Mouse (Mus musculus) ovary, postnatal 14 days (tissue): ENCODE measurements around the gene Cep135.

Experiments used
- DNase-seq: peaks from one replicate; pipeline ENCODE4 v3.0.0; 2022; ENCODE audit warnings: low spot score

Cep135 gene

GRCm38 (mm10) chr5:76645091-76645868 lies 56.8 kb downstream of the Cep135 start:
- DNase-seq, result no peak

DNA sequence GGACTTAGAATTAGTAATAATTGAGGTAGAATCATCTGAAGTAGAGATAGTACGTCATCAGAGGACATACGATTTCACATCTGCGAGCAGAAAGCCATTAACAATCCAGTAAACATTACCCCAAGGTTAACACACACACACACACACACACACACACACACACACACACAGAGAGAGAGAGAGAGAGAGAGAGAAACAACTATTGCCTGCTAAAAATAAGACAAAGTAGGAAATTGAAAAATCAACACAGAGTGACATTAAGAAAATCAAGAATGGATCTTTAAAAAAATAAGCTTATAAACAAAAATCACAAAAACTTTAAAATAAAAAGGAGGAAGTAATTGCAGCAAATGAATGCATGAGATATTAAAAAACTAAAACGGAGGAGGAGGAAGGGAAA lies 61.4 kb downstream of the Cep135 start:
- DNase-seq, result no peak

DNA sequence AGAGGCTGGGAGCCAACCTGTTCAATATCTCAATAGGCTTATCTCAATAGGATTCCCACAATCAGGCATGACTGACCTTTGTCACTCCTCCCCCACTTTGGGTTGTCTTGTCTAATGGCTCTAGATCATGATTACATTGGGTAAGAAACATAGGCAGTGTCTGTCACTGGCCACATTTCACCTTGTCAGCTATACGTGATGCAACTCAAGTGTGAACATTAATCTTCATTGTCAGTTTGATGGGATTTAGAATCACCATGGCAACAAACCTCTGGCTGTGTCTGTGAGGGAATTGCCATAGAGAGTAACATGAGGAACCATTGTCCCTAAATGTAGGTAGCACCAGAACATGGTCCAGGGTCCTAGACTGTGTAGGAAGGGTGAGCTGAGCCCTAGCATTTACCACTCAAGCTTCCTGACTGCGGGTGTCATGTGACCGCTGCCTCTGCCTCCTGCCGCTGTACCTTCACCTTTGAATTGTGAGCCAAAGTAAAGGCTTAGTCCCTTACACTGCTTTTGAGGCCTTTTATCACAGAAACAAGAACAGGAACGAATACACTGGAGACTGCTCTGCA lies 62.7 kb downstream of the Cep135 start:
- no peak for DNase-seq

DNA sequence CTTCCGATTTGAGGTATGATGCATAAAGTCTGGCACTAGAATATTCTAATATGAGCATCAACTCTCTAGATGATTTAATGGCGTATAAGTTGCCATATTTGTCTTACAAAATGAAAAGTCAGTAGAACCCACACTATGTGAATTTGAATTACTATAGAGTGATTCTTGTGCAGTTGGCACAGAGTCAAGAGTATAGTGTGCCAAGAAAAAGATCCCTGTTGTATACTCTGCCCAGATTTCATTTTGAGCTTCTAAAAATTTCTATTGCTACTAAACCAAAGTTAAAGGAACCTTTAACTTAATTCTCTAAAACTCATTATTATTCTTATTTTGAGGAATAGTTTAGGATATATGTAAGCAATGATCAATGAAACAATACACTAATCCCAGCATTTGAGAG lies 67.7 kb downstream of the Cep135 start, which contains the start of gene C530008M17Rik:
Gene C530008M17Rik (plus strand): TSS at position 301 of the 400 bp plus-strand sequence.
- no peak for DNase-seq

DNA sequence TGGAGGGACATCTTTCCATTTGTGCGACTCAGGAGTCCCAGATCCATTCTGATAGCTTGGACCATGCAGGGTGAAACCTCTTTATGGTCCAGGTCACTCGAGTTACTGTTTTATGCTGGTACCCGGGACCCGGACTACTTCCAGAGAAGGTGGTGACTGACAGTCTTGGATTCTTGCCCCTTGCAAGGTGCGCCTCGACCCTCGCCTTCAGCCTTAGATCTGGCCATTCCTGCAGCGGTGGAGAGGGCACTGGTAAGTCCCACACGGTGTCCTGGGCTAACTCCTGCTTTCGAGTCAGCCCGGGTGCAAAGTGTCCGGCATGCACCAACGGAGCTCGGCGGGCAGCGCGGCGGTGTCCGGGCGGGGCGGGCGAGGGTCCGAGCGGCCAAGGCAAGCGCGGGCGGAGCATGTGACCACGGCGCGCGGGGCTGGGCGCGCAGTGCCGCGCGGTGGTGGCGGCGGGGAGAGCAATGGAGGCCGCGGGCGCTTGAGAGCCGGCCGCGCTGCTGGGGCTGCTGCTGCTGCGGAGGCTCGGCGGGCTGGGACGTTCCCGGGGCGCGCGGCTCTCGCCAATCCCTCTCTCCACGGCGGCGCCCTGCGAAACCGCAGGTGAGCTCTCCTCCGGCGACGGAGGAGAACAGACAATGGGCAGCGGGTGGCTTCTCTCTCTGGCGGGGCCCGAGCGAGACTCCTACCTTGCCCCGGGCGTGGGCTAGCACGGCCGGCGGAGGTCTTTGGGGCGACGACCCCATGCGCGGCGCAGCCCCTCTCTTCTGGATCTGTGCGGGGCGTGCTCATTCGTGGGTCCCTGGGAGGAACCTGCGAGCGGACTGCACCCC lies 69.0 kb downstream of the Cep135 start:
- peak; percentile 46 for DNase-seq

DNA sequence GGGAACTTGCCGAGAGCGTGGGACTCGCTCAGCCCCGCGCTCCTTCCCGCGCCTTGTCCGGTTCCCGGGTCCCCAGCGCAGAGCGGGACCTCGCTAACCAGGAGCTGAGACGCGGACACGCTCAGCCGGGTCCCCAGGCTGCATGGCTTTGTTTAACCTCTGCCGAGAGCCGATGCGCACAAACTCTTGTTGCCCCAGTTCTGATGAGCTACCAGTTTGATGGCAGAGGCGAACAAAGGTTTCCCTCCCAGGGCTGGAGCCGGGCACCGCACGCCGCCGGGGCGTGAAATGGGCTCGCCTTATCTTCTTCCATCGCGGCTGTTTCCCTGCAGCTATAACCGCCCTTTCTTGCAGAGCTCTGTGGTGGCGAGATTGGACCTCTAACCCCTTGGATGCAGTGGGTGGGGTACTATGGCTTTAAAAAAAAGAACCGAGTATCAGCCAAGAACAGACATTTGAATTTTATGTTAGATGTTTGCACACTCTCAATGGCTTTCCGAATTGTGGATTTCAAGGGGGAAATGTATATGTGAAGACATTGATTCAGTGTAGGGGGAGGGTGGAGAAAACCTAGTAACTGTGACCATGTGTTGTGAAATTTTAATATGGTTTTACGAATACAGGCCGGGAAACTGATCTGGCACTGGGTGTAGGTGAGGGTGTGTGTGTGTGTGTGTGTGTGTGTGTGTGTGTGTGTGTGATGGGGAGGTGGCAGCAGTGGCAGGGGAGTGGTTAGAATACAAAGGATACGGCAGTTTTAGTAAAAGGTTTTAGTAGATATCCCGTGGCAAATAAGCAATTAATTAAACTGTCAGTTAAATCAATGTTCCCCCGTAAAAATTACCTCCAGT lies 69.8 kb downstream of the Cep135 start:
- DNase-seq, result peak; percentile 9

GRCm38 (mm10) chr5:76659958-76660635 lies 71.6 kb downstream of the Cep135 start:
- DNase-seq, result no peak

- no peak for DNase-seq
Measured at GRCm38 (mm10) chr5:76661310-76661709, 72.8 kb downstream of the Cep135 start.

- DNase-seq, result no peak
Measured at GRCm38 (mm10) chr5:76664936-76665335, 76.4 kb downstream of the Cep135 start.

DNA sequence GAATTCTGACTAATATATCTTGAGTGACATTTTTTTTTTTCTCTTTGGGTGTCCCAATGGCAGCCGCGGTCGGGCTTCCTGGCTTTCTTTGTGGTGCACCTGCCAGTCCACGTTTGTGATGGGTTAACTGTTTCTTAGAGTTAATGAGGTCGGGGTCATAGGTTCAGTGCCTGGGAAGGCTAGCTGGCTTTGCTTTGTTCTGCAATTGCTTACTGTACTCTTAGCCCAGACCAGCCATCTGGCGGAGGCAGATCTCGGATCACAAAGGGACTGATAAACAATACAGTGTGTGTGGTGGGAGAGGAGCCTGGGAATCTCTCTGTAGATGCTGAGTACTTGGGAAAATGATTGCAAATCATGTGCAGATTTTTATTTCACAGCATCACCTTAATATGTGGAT lies 76.9 kb downstream of the Cep135 start:
- DNase-seq, result no peak

DNA sequence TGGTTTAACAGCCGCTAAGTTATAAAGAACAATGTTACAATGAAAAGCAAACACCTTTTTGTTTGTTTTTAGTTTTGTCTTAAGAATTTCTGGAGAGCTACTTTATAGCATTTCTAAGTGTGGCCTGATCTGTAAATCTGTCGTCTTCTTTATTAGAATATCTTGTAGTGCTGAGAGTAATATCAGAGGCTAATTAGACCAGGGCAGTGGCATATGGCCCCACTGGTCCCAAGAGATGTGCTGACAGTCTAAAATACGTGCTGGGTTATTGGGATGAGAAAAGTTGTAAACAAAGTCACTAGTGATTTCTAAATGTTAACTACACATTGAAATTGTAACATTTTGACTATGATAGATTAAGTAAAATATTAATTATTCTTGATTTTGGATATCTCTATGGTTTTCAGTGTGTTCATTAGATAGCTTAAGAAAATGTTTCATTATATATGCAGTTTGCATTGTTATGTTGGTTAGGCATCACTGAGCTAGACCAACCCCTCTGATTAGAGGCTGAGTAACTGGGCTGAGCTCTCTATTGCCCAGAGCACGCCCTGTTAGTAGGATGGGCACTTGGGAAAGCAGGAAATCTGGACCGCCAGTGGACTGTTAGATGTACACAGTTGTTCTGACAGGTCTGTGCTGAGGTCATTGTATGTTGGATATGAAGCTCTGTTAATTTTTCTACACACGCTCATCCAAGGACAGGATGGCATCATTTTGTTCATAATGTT lies 77.7 kb downstream of the Cep135 start:
- no peak for DNase-seq

DNA sequence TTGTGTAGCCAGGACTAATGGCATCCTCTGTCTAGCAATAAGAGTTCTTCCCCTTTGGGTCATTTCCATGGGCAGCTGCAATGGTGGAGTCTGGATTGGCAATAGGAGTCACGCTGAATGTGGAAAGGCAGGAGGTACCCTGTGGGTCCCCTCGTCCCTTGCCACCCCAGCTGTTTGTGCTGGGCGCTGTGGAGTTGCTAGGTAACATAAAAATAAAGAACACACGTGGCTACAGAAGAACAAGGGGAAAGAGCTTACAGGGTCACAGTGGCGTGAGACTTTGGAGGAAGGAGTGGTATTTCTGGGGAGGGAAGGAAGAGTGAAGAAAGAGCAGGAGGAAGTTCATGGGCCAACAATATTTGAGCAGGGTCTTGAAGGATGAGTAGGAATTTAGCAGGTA lies 79.6 kb downstream of the Cep135 start:
- DNase-seq, result no peak

GRCm38 (mm10) chr5:76668547-76668946 lies 80.0 kb downstream of the Cep135 start:
- DNase-seq, result no peak

DNA sequence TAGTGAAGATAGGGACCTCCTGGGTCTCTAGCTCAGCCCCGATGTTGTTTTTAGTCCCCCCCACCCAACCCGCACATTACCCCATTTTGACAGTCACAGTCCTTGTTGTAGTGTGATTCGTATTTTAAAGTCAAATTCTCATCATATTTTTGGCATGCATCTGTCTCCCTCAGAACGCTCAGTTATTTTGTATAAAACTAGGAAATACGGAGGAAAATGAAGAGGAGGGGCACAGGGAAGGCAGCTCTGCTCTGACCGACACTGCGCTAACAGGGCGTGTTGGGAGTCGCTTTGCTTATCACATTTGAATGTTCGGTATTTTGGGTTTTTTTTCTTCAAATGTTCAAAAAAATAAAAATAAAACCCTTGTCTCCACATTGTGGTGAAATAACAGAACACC lies 81.7 kb downstream of the Cep135 start:
- DNase-seq, result no peak

DNA sequence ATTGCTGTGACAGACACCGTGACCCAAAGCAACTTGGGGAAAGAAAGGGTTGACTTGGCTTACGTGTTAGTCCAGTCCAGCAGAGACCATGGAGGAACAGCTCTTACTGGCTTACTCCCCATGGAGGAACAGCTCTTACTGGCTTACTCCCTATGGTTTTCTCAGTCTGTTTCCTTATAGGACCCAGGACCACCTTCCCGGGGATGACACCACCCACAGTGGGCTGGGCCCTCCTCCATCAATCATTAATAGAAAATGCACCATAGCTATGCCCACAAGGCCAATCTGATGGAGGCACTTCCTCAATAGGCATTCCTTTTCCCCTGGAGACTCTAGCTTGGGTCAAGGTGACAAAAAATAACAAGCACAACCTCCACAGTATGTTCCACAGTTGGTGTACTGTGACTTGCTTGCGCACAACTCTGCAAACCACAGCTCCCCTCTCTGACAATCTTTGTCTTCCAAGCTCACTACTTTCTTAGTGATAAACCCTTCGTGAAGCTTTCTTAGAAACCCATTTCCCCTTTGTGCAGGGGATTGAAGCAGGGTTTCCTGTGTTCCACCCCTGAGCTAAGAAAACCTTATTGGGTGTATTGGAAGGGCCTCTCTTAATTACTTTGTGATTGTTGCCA lies 85.6 kb downstream of the Cep135 start:
- no peak for DNase-seq

GRCm38 (mm10) chr5:76675369-76675768 lies 86.9 kb downstream of the Cep135 start:
- no peak for DNase-seq

GRCm38 (mm10) chr5:76680959-76681358 lies 92.5 kb downstream of the Cep135 start:
- no peak for DNase-seq

DNA sequence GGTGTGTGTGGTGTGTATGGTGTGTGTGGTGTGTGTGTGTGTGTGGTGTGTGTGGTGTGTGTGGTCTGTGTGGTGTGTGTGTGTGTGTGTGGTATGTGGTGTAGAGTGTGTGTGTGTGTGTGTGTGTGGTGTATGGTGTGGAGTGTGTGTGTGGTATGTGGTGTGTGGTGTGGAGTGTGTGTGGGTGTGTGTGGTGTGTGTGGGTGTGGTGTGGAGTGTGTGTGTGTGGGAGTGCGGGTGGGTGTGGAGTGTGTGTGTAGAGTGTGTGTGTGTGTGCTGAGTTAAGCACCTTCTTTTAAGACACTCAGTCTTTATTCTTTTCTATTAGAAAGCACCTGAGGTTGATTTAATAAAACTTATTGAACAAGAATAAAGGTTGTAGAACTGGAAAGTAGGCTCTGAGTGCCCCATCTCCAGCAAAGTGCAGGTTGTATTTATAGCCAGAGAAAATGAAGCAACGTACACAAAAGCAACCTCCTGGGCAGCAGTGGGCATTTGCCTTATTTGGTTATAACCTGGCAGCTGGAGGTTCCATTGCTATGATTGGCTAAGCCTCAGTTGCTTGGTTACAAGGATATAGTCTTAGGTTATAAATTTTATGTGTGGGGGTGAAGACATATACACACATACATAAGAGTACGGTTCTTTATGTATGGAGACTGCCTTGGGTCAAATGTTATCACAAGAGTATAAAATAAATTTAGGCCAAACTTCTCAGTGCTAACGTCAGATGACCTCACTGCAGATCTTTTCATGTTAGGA lies 93.6 kb downstream of the Cep135 start:
- no peak for DNase-seq

DNA sequence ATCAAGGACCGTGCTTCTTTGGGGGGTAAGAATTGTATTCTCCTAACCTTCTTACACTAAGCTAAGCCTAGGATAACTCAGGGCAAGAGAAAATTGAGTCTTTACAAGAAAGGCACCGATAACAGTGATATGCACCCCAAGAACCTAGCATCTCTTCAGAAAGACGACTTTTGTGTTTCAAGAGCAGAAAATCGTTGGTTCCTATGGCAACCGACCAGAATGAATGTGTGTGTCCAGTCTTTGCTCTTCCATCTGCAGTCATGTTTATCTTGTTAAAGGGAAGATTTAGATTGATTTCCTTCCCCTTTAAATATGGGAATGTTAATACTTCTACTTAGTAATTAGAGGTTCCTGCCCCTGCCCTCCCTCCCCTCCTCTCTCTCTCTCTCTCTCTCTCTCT lies 95.0 kb downstream of the Cep135 start:
- DNase-seq, result no peak
